ENCODE assay signal across 8 mouse cellular contexts in the genomic region with DNA sequence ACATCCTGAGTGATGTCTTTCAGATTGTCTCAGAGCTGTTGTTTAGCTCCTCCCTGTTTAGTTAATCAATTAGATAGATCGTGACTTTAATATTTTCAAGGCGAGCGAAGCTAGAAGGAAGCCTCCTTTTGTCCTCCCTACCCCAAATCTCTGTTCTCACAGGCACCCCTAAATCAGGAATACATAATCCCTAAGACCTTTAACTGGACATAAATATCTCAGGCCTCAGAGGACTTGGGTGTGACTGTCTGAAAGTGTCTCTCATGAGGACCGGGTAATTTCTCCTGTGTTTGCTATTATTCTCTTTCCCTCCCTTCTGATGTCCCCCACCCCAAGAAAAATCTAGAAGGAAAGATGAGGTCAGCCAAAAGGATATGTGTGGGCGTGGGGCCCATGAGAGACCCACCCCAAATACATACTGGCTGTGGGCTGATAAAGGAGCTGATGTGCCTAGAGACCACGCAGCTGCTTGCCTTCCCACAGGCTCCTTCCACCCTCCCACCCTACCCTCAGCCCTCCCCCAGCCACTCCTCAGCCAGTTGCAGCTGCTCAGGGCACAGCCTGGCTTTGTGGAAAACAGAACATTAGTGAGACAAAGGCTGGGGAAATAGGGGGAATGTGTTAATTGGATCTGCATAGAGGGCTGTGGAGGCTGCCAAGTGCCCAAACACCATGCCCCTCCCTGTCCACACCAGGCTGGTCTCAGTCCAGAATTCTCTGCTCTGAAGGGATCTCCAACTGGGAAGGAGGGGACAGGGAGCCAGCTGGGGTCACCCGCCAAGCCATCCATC.
A peak's percentile ranks its signal among the peaks of the same experiment; 100 is the strongest.
DNase-seq lines count a peak whose midpoint lies in the region; ATAC-seq lines count a peak whose summit lies in the region.

No protein-coding gene starts in this region.

- H3K36me3 ChIP-seq in kidney, embryonic 16.5 days (ENCODE audit: insufficient read depth, low read length): no peaks in the 10 kb centered on the region
- no peaks in the 10 kb centered on the region for H3K36me3 ChIP-seq in hindbrain, embryonic 14.5 days (replicated peaks; ENCODE audit: control insufficient read depth, insufficient read depth)
- no peaks in the 10 kb centered on the region for H3K36me3 ChIP-seq in neural tube, embryonic 12.5 days

- H3K27ac ChIP-seq in kidney, embryonic 16.5 days (ENCODE audit: low read length): no peak overlapping the region
- H3K27ac ChIP-seq in hindbrain, embryonic 14.5 days: peak overlapping the region; percentile 47
- peak overlapping the region; percentile 46 for H3K27ac ChIP-seq in neural tube, embryonic 12.5 days

- ATAC-seq in kidney, embryonic 16.5 days (ENCODE audit: low FRiP score, low TSS enrichment): peak; percentile 77
- ATAC-seq in hindbrain, embryonic 14.5 days (ENCODE audit: low FRiP score): peak; percentile 92
- ATAC-seq in neural tube, embryonic 12.5 days (ENCODE audit: low FRiP score, low read depth): peak; percentile 96
- ATAC-seq in cerebellum, adult (ENCODE audit: insufficient number of reproducible peaks, low FRiP score, low TSS enrichment): no peak

- H3K4me2 ChIP-seq in kidney, embryonic 16.5 days (replicated peaks; ENCODE audit: low read depth, low read length): no peak overlapping the region
- H3K4me2 ChIP-seq in hindbrain, embryonic 14.5 days (replicated peaks): no peak overlapping the region
- H3K4me2 ChIP-seq in neural tube, embryonic 12.5 days (replicated peaks): no peak overlapping the region

- no peaks in the 10 kb centered on the region for H3K9me3 ChIP-seq in kidney, embryonic 16.5 days (ENCODE audit: low read length)
- 0 out of 2 replicates have a peak, but pooled peaks cover 4% of the 10 kb centered on the region for H3K9me3 ChIP-seq in hindbrain, embryonic 14.5 days (ENCODE audit: control insufficient read depth, low read length)
- H3K9me3 ChIP-seq in neural tube, embryonic 12.5 days: 0 out of 2 replicates have a peak, but pooled peaks cover 1% of the 10 kb centered on the region

- DNase-seq in kidney, postnatal 25 days: no peak
- DNase-seq in embryo, embryonic 11 days: peak; percentile 53
- DNase-seq in hindbrain, embryonic 14.5 days (ENCODE audit: low spot score): peak; percentile 56
- no peak for DNase-seq in cerebellum, adult 9-10 months
- no peak for DNase-seq in urinary bladder, postnatal 10 days (ENCODE audit: low spot score)

- H3K4me3 ChIP-seq in kidney, embryonic 16.5 days (ENCODE audit: low read length): no peak overlapping the region
- H3K4me3 ChIP-seq in hindbrain, embryonic 14.5 days (replicated peaks; ENCODE audit: low read length): no peak overlapping the region
- H3K4me3 ChIP-seq in neural tube, embryonic 12.5 days: no peak overlapping the region

- no peaks in the 10 kb centered on the region for H3K27me3 ChIP-seq in kidney, embryonic 16.5 days (ENCODE audit: insufficient read depth, low read length)
- H3K27me3 ChIP-seq in hindbrain, embryonic 14.5 days (ENCODE audit: control insufficient read depth, insufficient read depth, low read length): no peaks in the 10 kb centered on the region
- no peaks in the 10 kb centered on the region for H3K27me3 ChIP-seq in neural tube, embryonic 12.5 days (replicated peaks)

- H3K4me1 ChIP-seq in kidney, embryonic 16.5 days (ENCODE audit: insufficient read depth, low read length): peaks cover 9% of the 10 kb centered on the region
- H3K4me1 ChIP-seq in hindbrain, embryonic 14.5 days (replicated peaks; ENCODE audit: control insufficient read depth, insufficient read depth, low read length): no peaks in the 10 kb centered on the region; the same call in 1 of the 2 replicates
- peaks cover 17% of the 10 kb centered on the region; the same call in 1 of the 2 replicates for H3K4me1 ChIP-seq in neural tube, embryonic 12.5 days

- H3K9ac ChIP-seq in kidney, embryonic 16.5 days (replicated peaks; ENCODE audit: low read length): no peak overlapping the region
- H3K9ac ChIP-seq in hindbrain, embryonic 14.5 days: no peak overlapping the region
- H3K9ac ChIP-seq in neural tube, embryonic 12.5 days: no peak overlapping the region

- WGBS in kidney, embryonic 16.5 days: 51% methylated on average over 7 of the region's 7 CpGs
- WGBS in hindbrain, embryonic 14.5 days: 46% methylated on average over 7 of the region's 7 CpGs
- WGBS in neural tube, embryonic 12.5 days: 37% methylated on average over 7 of the region's 7 CpGs

Comparison
In these comparisons a context has a peak if more than half of its experiments do, and no peak if none do; other contexts are left out.
1. DNase-seq: peak in embryo, embryonic 11 days (single experiment) and hindbrain, embryonic 14.5 days (single experiment); none in kidney, postnatal 25 days (0 of 2), cerebellum, adult 9-10 months (single experiment) and urinary bladder, postnatal 10 days (single experiment).